Mouse (Mus musculus): ENCODE results near the gene Hoxd4. TPM values are rescaled to one million over a fixed set of nuclear protein-coding genes. Genes with fewer than 3 reads are reported as not detected.

Hoxd4 gene
- total and polyA plus RNA-seq, 3 experiments = 0.21 to 1.0 (median 0.45) TPM

DNA sequence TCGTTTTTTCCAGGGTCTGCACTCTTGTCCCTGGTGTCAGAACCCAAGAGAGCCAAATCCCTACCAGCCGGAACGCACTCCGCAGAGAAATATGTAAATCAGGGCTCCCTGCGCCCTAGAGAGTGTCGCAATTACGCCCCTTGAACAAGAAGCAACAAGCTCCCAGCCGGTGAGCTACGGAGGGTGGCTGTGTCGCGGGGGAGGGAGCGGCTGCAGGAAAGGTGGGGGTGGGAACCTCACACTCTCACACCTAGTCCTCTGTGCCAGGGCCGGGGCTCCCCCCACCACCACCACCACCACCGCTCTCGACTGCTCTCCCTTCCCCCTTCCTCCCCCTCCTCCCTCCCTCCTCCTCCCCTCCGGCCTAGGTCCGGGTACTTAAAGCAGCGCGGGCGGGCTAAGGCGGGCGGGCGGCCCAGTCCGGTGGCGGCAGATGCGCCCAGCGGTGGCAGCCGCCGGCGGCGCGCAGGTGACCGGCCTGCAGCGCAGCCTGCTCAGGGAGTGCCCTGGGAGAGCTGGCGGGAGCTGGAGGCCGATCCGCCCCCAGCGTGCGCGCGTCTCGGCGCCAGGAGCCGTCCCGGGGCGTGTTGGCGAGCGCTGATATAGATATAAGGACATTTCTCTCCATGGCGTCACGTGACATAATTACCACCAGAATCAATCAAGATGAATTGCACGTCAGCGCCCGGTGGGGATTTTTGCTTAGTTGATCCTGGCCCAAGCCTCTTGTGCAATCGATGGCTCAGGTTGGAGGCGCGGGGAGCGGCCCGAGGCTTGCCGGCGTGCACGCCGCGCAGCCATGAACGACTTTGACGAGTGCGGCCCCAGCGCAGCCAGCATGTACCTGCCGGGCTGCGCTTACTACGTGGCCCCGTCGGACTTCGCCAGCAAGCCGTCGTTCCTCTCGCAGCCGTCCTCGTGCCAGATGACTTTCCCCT lies 29.9 kb upstream of the Hoxd4 start:
- Histone ChIP-seq H3K4me3 (no peak overlapping the region; the same call in 1 of the 2 replicates), H3K27me3 (ENCODE audit: control insufficient read depth, insufficient read depth, low read length) (peaks cover 36% of the 10 kb centered on the region), H3K9ac (ENCODE audit: low read depth, low read length) (no peak overlapping the region), H3K36me3 (ENCODE audit: control insufficient read depth, insufficient read depth, low read length) (no peaks in the 10 kb centered on the region), H3K27ac (no peak overlapping the region), H3K4me1 (ENCODE audit: control insufficient read depth, insufficient read depth, low read length) (no peaks in the 10 kb centered on the region), H3K79me2 (replicated peaks; ENCODE audit: control insufficient read depth, insufficient read depth, low read length) (no peaks in the 10 kb centered on the region)
- 1% methylated on average over 73 of the region's 78 CpGs for WGBS
- DNase-seq = no peak
- no peak for TF ChIP-seq CTCF (IDR thresholded peaks at IDR 0.05)
- no peak for TF ChIP-seq EP300 (IDR thresholded peaks at IDR 0.05; ENCODE audit: insufficient read depth, low read depth, low read length)
- no peak for TF ChIP-seq POLR2A (IDR thresholded peaks at IDR 0.05; ENCODE audit: insufficient read depth, low read depth, low read length)
- intact Hi-C loops (cut with DNase I) = no loop called here

- DNase-seq = no peak
- peaks cover 41% of the 10 kb centered on the region for H3K27me3 ChIP-seq (ENCODE audit: control insufficient read depth, insufficient read depth, low read length)
- no peaks in the 10 kb centered on the region for H3K36me3 ChIP-seq (ENCODE audit: control insufficient read depth, insufficient read depth, low read length)
- H3K27ac ChIP-seq = no peak overlapping the region
- H3K4me3 ChIP-seq = no peak overlapping the region
- intact Hi-C loops (cut with DNase I) = no loop called here
- 1% methylated on average over 50 of the region's 51 CpGs for WGBS
- H3K4me1 ChIP-seq (ENCODE audit: control insufficient read depth, insufficient read depth, low read length) = no peaks in the 10 kb centered on the region
- TF ChIP-seq EP300 (IDR thresholded peaks at IDR 0.05; ENCODE audit: insufficient read depth, low read depth, low read length) (no peak), CTCF (IDR thresholded peaks at IDR 0.05) (no peak), POLR2A (IDR thresholded peaks at IDR 0.05; ENCODE audit: insufficient read depth, low read depth, low read length) (no peak)
- H3K79me2 ChIP-seq (replicated peaks; ENCODE audit: control insufficient read depth, insufficient read depth, low read length) = no peaks in the 10 kb centered on the region
- H3K9ac ChIP-seq (ENCODE audit: low read depth, low read length) = no peak overlapping the region
These were observed 28.9 kb upstream of the Hoxd4 start for GRCm38 (mm10) chr2:74682796-74683195.

GRCm38 (mm10) chr2:74683471-74683951 lies 28.2 kb upstream of the Hoxd4 start:
- Histone ChIP-seq H3K27me3 (ENCODE audit: control insufficient read depth, insufficient read depth, low read length) (peaks cover 43% of the 10 kb centered on the region), H3K9ac (ENCODE audit: low read depth, low read length) (no peak overlapping the region), H3K4me1 (ENCODE audit: control insufficient read depth, insufficient read depth, low read length) (no peaks in the 10 kb centered on the region), H3K36me3 (ENCODE audit: control insufficient read depth, insufficient read depth, low read length) (no peaks in the 10 kb centered on the region), H3K27ac (no peak overlapping the region), H3K4me3 (no peak overlapping the region), H3K79me2 (replicated peaks; ENCODE audit: control insufficient read depth, insufficient read depth, low read length) (no peaks in the 10 kb centered on the region)
- DNase-seq = no peak
- intact Hi-C loops (cut with DNase I) = no loop called here
- WGBS = 4% methylated on average over 18 of the region's 18 CpGs
- no peak for TF ChIP-seq POLR2A (IDR thresholded peaks at IDR 0.05; ENCODE audit: insufficient read depth, low read depth, low read length)

DNA sequence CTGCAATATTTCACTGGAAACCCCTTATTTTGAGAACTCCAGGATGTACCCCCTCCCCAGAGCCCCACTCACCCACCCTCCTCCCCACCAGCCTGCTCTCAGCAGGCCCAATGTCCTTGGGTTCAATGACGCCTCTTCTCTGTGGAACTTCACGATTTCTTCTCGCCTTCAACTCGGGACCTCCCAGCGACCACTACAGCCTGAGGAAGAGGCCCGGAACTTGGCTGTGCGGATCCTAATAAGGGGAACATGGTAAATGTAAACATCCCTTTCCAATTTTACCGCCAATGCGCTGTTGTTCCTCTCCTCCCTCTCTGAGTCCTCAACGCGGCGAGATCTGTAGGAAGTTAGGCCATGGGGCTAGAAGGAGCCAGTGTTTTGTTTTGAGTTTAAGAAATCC lies 27.6 kb upstream of the Hoxd4 start:
- no peak overlapping the region for H3K27ac ChIP-seq
- H3K9ac ChIP-seq (ENCODE audit: low read depth, low read length) = no peak overlapping the region
- TF ChIP-seq POLR2A (IDR thresholded peaks at IDR 0.05; ENCODE audit: insufficient read depth, low read depth, low read length) (no peak), EP300 (IDR thresholded peaks at IDR 0.05; ENCODE audit: insufficient read depth, low read depth, low read length) (no peak), CTCF (IDR thresholded peaks at IDR 0.05) (no peak)
- no peaks in the 10 kb centered on the region for H3K79me2 ChIP-seq (replicated peaks; ENCODE audit: control insufficient read depth, insufficient read depth, low read length)
- H3K4me3 ChIP-seq = no peak overlapping the region
- no peaks in the 10 kb centered on the region for H3K36me3 ChIP-seq (ENCODE audit: control insufficient read depth, insufficient read depth, low read length)
- H3K27me3 ChIP-seq (ENCODE audit: control insufficient read depth, insufficient read depth, low read length) = peaks cover 44% of the 10 kb centered on the region
- WGBS = 7% methylated on average over 12 of the region's 12 CpGs
- H3K4me1 ChIP-seq (ENCODE audit: control insufficient read depth, insufficient read depth, low read length) = no peaks in the 10 kb centered on the region
- DNase-seq = no peak
- intact Hi-C loops (cut with DNase I) = no loop called here

GRCm38 (mm10) chr2:74685059-74685603 lies 26.6 kb upstream of the Hoxd4 start:
- H3K4me3 ChIP-seq = no peak overlapping the region
- H3K36me3 ChIP-seq (ENCODE audit: control insufficient read depth, insufficient read depth, low read length) = no peaks in the 10 kb centered on the region
- H3K27me3 ChIP-seq (ENCODE audit: control insufficient read depth, insufficient read depth, low read length) = peaks cover 42% of the 10 kb centered on the region
- no peak overlapping the region for H3K27ac ChIP-seq
- DNase-seq = no peak
- H3K4me1 ChIP-seq (ENCODE audit: control insufficient read depth, insufficient read depth, low read length) = no peaks in the 10 kb centered on the region
- intact Hi-C loops (cut with DNase I) = no loop called here
- H3K9ac ChIP-seq (ENCODE audit: low read depth, low read length) = no peak overlapping the region
- TF ChIP-seq POLR2A (IDR thresholded peaks at IDR 0.05; ENCODE audit: insufficient read depth, low read depth, low read length) (no peak), CTCF (IDR thresholded peaks at IDR 0.05) (no peak), EP300 (IDR thresholded peaks at IDR 0.05; ENCODE audit: insufficient read depth, low read depth, low read length) (no peak)
- 27% methylated on average over 4 of the region's 4 CpGs for WGBS
- no peaks in the 10 kb centered on the region for H3K79me2 ChIP-seq (replicated peaks; ENCODE audit: control insufficient read depth, insufficient read depth, low read length)

Data from heart, adult 2 months (tissue).